Mouse (Mus musculus) hindbrain, embryonic 12.5 days (tissue): ENCODE data around the gene 2300009A05Rik. TPM values are rescaled to one million over a fixed set of nuclear protein-coding genes. Genes with fewer than 3 reads are reported as not detected.

ENCODE experiments used
- ATAC-seq: fragments of 200-750 bp; cut with Nextera tagmentation; 2 replicates; pipeline ENCODE4 v1.8.0; 2017; ENCODE audit warnings: moderate TSS enrichment; ENCODE audit not compliant: low FRiP score
- H3K27ac ChIP-seq: fragments of 300-500 bp; sonication (generic); 2 replicates; pipeline ENCODE4 v1.5.1; 2016; ENCODE audit warnings: mild to moderate bottlenecking
- H3K27me3 ChIP-seq: fragments of 300-500 bp; sonication (generic); 2 replicates; pipeline ENCODE4 v1.6.1; 2016; ENCODE audit warnings: mild to moderate bottlenecking
- H3K36me3 ChIP-seq: fragments of 300-500 bp; sonication (generic); 2 replicates; pipeline ENCODE4 v1.6.1; 2016; ENCODE audit warnings: mild to moderate bottlenecking
- H3K4me1 ChIP-seq: fragments of 300-500 bp; sonication (generic); 2 replicates; pipeline ENCODE4 v1.6.1; 2016
- H3K4me2 ChIP-seq: fragments of 300-500 bp; sonication (generic); replicated peaks from 2 replicates; pipeline ENCODE4 v1.6.1; 2016; ENCODE audit warnings: mild to moderate bottlenecking
- H3K4me3 ChIP-seq: fragments of 300-500 bp; sonication (generic); 2 replicates; pipeline ENCODE4 v1.5.1; 2016; ENCODE audit warnings: mild to moderate bottlenecking
- H3K9ac ChIP-seq: fragments of 300-500 bp; sonication (generic); 2 replicates; pipeline ENCODE4 v1.6.1; 2016; ENCODE audit warnings: mild to moderate bottlenecking, moderate library complexity
- H3K9me3 ChIP-seq: fragments of 300-500 bp; sonication (generic); replicated peaks from 2 replicates; pipeline ENCODE4 v1.6.1; 2016; ENCODE audit warnings: mild to moderate bottlenecking
- WGBS: fragments of 180-500 bp; shearing (Covaris S2); methylation state at CpG from one replicate; pipeline ENCODE4 v1.1.7; 2016; 5-methylcytosine and 5-hydroxymethylcytosine counted together
- polyA plus RNA-seq: library from polyadenylated mRNA; unstranded; fragments of >200 nt; fragmentation: Nextera tagmentation; extraction: Ambion mirVana; gene quantifications from 2 replicates; pipeline ENCODE4 v1.2.1, GENCODE M21; 2016

2300009A05Rik gene
- polyA plus RNA-seq, 1 experiment from 2014 or later = 53.1 TPM

DNA sequence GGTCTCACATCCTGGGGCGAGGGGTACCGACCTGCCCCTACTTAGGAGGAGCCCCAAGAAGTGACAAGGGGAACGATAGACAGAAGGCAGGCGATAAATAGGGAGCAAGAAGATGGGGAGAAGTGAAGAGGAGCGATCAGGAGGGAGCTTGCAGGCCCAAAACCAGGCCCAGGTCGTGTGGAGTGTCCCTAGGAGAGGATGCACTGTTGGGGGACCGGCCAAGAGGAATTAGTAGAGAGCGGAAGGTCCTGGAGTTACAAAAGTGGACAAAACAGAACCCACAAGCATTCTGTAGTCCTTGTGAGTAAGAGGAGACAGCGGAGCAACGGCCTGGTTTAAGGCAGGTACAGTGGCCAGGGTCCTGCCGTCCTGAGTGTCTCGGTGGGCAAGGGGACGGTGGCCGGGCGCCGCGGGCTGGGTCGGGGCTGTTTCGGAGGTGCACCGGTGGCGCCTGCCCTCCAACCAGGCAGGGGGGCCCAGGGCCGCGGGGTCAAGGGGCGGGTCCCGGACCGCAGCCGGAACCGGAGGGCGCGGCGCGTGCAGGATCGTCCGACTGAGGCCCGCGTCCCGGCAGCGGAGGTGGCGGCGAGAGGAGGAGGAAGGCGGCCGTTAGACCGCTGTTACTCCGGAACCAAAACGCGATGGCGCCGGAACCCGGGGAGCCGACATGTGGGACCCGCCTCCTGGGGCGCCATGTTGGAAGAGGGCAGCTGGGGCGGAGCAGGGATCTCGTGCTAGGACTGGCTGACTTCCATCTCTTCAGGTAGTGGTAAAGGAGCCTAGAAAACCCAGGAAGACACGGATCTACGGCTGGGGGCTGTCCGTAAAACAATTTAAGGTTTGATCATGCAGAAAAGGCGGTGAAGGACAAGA, 21.5 kb downstream of the 2300009A05Rik start, which contains the start of gene Map2k5:
Map2k5 (minus strand) TSS at position 633 of the 873 bp plus-strand sequence.
- H3K36me3 ChIP-seq = peaks cover 6% of the 10 kb centered on the region; the same call in 1 of the 2 replicates
- WGBS = 2% methylated on average over 58 of the region's 58 CpGs
- H3K9ac ChIP-seq = peak within 1 kb of the TSS; percentile 93
- H3K4me3 ChIP-seq = peak within 1 kb of the TSS; percentile 87
- H3K9me3 ChIP-seq = no peaks in the 10 kb centered on the region
- peak; percentile 93 for ATAC-seq
- peak within 1 kb of the TSS; percentile 90 for H3K4me2 ChIP-seq
- H3K4me1 ChIP-seq = peaks cover 34% of the 10 kb centered on the region
- peak within 1 kb of the TSS; percentile 85 for H3K27ac ChIP-seq
- no peaks in the 10 kb centered on the region for H3K27me3 ChIP-seq

- no peak overlapping the region for H3K9ac ChIP-seq
- no peak overlapping the region for H3K4me2 ChIP-seq
- no peak overlapping the region for H3K27ac ChIP-seq
- WGBS = 82% methylated on average over 2 of the region's 2 CpGs
- H3K27me3 ChIP-seq = no peaks in the 10 kb centered on the region
- peaks cover 31% of the 10 kb centered on the region for H3K4me1 ChIP-seq
- H3K9me3 ChIP-seq = no peaks in the 10 kb centered on the region
- no peak overlapping the region for H3K4me3 ChIP-seq
- no peak for ATAC-seq
- peaks cover 19% of the 10 kb centered on the region for H3K36me3 ChIP-seq
Observed at GRCm38 (mm10) chr9:63373315-63373714, 25.7 kb downstream of the 2300009A05Rik start.

GRCm38 (mm10) chr9:63372541-63372940, 26.5 kb downstream of the 2300009A05Rik start:
- no peak for ATAC-seq
- Histone ChIP-seq H3K4me2 (no peak overlapping the region), H3K9ac (no peak overlapping the region), H3K27me3 (no peaks in the 10 kb centered on the region), H3K27ac (no peak overlapping the region), H3K36me3 (peaks cover 19% of the 10 kb centered on the region), H3K9me3 (no peaks in the 10 kb centered on the region), H3K4me1 (peaks cover 29% of the 10 kb centered on the region), H3K4me3 (no peak overlapping the region)
- WGBS = 53% methylated on average over 8 of the region's 8 CpGs

DNA sequence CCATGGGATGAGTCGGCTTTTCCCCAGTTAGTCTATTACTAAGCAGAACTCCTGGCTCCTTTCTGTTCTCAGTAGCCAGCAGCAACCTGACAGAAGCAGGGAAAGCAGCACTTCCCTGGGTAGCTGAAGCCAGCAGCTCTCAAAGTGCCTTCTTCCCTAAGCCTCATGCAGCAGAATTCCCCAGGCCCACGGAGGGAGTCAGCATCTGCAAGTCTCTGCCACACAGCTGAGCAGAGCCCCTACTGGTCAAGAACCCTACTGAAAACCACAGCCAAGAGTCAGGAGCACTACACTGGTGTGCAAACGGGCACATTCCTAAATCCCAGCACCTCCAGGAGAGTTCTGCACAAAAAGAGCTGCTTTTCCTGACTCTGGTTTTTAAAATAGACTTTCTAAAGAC, 38.6 kb downstream of the 2300009A05Rik start:
- no peak overlapping the region for H3K27ac ChIP-seq
- H3K9ac ChIP-seq = no peak overlapping the region
- no peaks in the 10 kb centered on the region for H3K27me3 ChIP-seq
- no peak overlapping the region for H3K4me2 ChIP-seq
- H3K9me3 ChIP-seq = no peaks in the 10 kb centered on the region
- H3K36me3 ChIP-seq = peaks cover 6% of the 10 kb centered on the region
- WGBS = 47% methylated on average over 3 of the region's 3 CpGs
- no peak overlapping the region for H3K4me3 ChIP-seq
- H3K4me1 ChIP-seq = peaks cover 6% of the 10 kb centered on the region; the same call in 1 of the 2 replicates
- ATAC-seq = no peak

GRCm38 (mm10) chr9:63359016-63359415, 40.0 kb downstream of the 2300009A05Rik start:
- H3K4me1 ChIP-seq = peaks cover 9% of the 10 kb centered on the region; the same call in 1 of the 2 replicates
- no peak overlapping the region for H3K27ac ChIP-seq
- H3K9me3 ChIP-seq = no peaks in the 10 kb centered on the region
- H3K9ac ChIP-seq = no peak overlapping the region
- H3K36me3 ChIP-seq = peaks cover 11% of the 10 kb centered on the region; the same call in 1 of the 2 replicates
- H3K4me2 ChIP-seq = no peak overlapping the region
- no peak overlapping the region for H3K4me3 ChIP-seq
- H3K27me3 ChIP-seq = no peaks in the 10 kb centered on the region
- ATAC-seq = no peak
- WGBS = 83% methylated on average over 5 of the region's 5 CpGs

GRCm38 (mm10) chr9:63356721-63357120, 42.3 kb downstream of the 2300009A05Rik start:
- no peak for ATAC-seq
- H3K36me3 ChIP-seq = peaks cover 11% of the 10 kb centered on the region; the same call in 1 of the 2 replicates
- peaks cover 7% of the 10 kb centered on the region; the same call in 1 of the 2 replicates for H3K4me1 ChIP-seq
- WGBS = 66% methylated on average over 4 of the region's 4 CpGs
- no peak overlapping the region for H3K4me3 ChIP-seq
- H3K9me3 ChIP-seq = no peaks in the 10 kb centered on the region
- no peaks in the 10 kb centered on the region for H3K27me3 ChIP-seq
- no peak overlapping the region for H3K27ac ChIP-seq
- H3K4me2 ChIP-seq = no peak overlapping the region
- H3K9ac ChIP-seq = no peak overlapping the region

DNA sequence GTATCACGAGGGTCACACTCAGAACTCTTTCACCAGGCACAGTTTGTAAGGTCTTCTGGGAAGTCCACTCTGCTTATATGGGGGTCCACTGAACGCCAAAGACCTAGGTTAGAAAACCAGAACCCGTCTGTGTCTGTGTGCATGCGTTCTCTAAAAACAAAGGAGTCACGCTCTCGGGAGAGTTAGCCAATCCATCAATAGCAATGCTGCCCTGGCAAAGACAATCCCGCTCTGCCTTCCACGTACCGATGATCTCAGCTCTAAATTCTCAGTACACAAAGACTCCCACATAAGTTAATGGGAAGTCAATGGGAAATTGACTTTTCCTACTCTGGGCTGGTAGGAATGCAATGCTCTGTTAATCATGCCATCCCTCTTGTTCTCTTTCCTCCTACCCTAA, 42.8 kb downstream of the 2300009A05Rik start:
- H3K27ac ChIP-seq = no peak overlapping the region
- H3K27me3 ChIP-seq = no peaks in the 10 kb centered on the region
- peaks cover 4% of the 10 kb centered on the region; the same call in 1 of the 2 replicates for H3K4me1 ChIP-seq
- H3K4me3 ChIP-seq = no peak overlapping the region
- WGBS = 58% methylated on average over 9 of the region's 9 CpGs
- ATAC-seq = no peak
- no peak overlapping the region for H3K9ac ChIP-seq
- no peaks in the 10 kb centered on the region for H3K9me3 ChIP-seq
- H3K4me2 ChIP-seq = no peak overlapping the region
- H3K36me3 ChIP-seq = peaks cover 11% of the 10 kb centered on the region; the same call in 1 of the 2 replicates

GRCm38 (mm10) chr9:63354168-63354567, 44.9 kb downstream of the 2300009A05Rik start:
- no peaks in the 10 kb centered on the region for H3K9me3 ChIP-seq
- H3K36me3 ChIP-seq = peaks cover 11% of the 10 kb centered on the region; the same call in 1 of the 2 replicates
- 73% methylated on average over 4 of the region's 4 CpGs for WGBS
- no peak overlapping the region for H3K4me3 ChIP-seq
- no peak overlapping the region for H3K27ac ChIP-seq
- no peaks in the 10 kb centered on the region for H3K27me3 ChIP-seq
- ATAC-seq = no peak
- H3K9ac ChIP-seq = no peak overlapping the region
- no peak overlapping the region for H3K4me2 ChIP-seq
- 0 out of 2 replicates have a peak, but pooled peaks cover 4% of the 10 kb centered on the region for H3K4me1 ChIP-seq

DNA sequence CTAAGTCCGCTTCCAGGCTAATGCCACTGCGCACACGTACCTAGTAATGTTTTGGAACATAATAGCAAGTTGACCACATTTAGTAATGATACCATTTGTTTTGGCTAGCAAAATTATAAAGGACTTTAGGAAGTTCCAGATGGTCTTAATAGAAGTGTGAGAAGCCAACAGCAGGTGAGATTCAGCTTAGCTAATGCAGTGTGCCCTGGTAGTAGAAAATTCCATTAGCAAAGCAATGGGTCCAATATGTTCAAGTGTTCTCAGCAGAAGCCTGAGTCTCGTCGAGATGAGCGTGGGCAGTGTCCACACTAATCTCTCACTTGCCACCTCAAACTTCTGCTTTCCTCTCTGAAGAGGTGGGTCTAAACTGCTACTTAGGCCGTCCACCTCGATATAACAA, 49.0 kb downstream of the 2300009A05Rik start:
- whole genome bisulfite sequencing = 92% methylated on average over 8 of the region's 8 CpGs
- Histone ChIP-seq H3K27me3 (no peaks in the 10 kb centered on the region), H3K36me3 (peaks cover 4% of the 10 kb centered on the region; the same call in 1 of the 2 replicates), H3K9me3 (no peaks in the 10 kb centered on the region), H3K4me2 (no peak overlapping the region), H3K4me1 (peaks cover 17% of the 10 kb centered on the region), H3K4me3 (no peak overlapping the region), H3K9ac (no peak overlapping the region), H3K27ac (no peak overlapping the region)
- ATAC-seq = no peak

- Histone ChIP-seq H3K27me3 (no peaks in the 10 kb centered on the region), H3K9ac (no peak overlapping the region), H3K36me3 (peaks cover 2% of the 10 kb centered on the region; the same call in 1 of the 2 replicates), H3K4me3 (no peak overlapping the region), H3K9me3 (no peaks in the 10 kb centered on the region), H3K27ac (no peak overlapping the region), H3K4me1 (peaks cover 16% of the 10 kb centered on the region), H3K4me2 (no peak overlapping the region)
- ATAC-seq = no peak
- WGBS = 71% methylated on average over 3 of the region's 3 CpGs
Observed at GRCm38 (mm10) chr9:63349241-63349640, 49.8 kb downstream of the 2300009A05Rik start.

DNA sequence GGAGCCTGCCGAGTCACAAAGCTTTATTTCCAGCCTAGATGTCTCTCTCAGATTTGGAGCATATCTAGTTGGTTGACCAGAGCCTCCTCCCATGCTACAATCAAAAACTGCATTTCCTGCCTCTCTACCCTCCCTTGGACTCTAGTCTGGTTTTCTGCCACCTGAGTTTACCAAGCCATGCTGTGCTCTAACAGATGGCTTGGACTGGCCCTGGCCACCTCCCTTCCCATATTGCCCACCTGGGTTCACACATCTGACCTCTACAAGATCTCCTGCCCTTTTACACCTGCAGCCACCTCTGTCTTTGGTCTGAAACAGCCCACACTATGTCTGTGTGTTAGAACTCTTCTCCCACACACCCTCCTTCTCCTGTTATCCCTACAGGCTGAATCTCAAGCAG, 50.9 kb downstream of the 2300009A05Rik start:
- H3K27ac ChIP-seq = no peak overlapping the region
- no peak overlapping the region for H3K4me2 ChIP-seq
- H3K27me3 ChIP-seq = no peaks in the 10 kb centered on the region
- H3K9me3 ChIP-seq = no peaks in the 10 kb centered on the region
- H3K36me3 ChIP-seq = no peaks in the 10 kb centered on the region
- H3K4me1 ChIP-seq = peaks cover 14% of the 10 kb centered on the region
- ATAC-seq = no peak
- 72% methylated on average over 1 of the region's 1 CpGs for WGBS
- no peak overlapping the region for H3K4me3 ChIP-seq
- no peak overlapping the region for H3K9ac ChIP-seq

- Histone ChIP-seq H3K36me3 (no peaks in the 10 kb centered on the region), H3K4me2 (no peak overlapping the region), H3K4me1 (peaks cover 14% of the 10 kb centered on the region), H3K4me3 (no peak overlapping the region), H3K27me3 (no peaks in the 10 kb centered on the region), H3K9ac (no peak overlapping the region), H3K9me3 (no peaks in the 10 kb centered on the region), H3K27ac (no peak overlapping the region)
- ATAC-seq = no peak
- 87% methylated on average over 6 of the region's 6 CpGs for WGBS
Observed at GRCm38 (mm10) chr9:63346029-63346428, 53.0 kb downstream of the 2300009A05Rik start.
